Comparison of ENCODE assay signal across 14 mouse cellular contexts in genomic region chr6:100203492-100203891, GRCm38 (mm10).
DNase-seq lines count a peak whose midpoint lies in the region; ATAC-seq lines count a peak whose summit lies in the region.
"Had no signal": no experiment of that assay in that cellular context is flagged by ENCODE, and none has a peak within 500 bp of the region (broad histone marks: within the 10 kb centered on the region; RNA-seq: fewer than 3 reads in every experiment).

No protein-coding gene starts in this region.

- DNase-seq in heart, adult 8-10 months (ENCODE audit: low spot score) = no peak
- peak; percentile 34 for DNase-seq in retina, postnatal 1 day
- no peak for DNase-seq in retina, embryonic 14.5 days (ENCODE audit: low spot score)
- DNase-seq in hindbrain, embryonic 14.5 days (ENCODE audit: low spot score) = peak; percentile 33
- no peak for DNase-seq in midbrain, embryonic 10.5 days (ENCODE audit: low spot score)
- no peak for DNase-seq in embryonic facial prominence, embryonic 10.5 days (ENCODE audit: low spot score)
- DNase-seq in gastrocnemius, postnatal 4 days (ENCODE audit: low spot score in 2 of 2) = no peak
- DNase-seq: cerebellum, adult 8-10 months; kidney, adult 18-20 months; kidney, postnatal 4 days; layer of hippocampus, postnatal 36 days had no signal

- no peaks in the 10 kb centered on the region for H3K36me3 ChIP-seq in heart, embryonic 16.5 days (ENCODE audit: control insufficient read depth, insufficient read depth)
- H3K36me3 ChIP-seq in hindbrain, embryonic 14.5 days (replicated peaks; ENCODE audit: control insufficient read depth, insufficient read depth) = no peaks in the 10 kb centered on the region
- H3K36me3 ChIP-seq in midbrain, embryonic 10.5 days = no peaks in the 10 kb centered on the region
- H3K36me3 ChIP-seq in embryonic facial prominence, embryonic 10.5 days (replicated peaks) = no peaks in the 10 kb centered on the region
- H3K36me3 ChIP-seq: limb, embryonic 13.5 days had no signal

- peak overlapping the region; percentile 15; the same call in 1 of the 2 replicates for H3K27ac ChIP-seq in heart, embryonic 16.5 days (ENCODE audit: low read length)
- H3K27ac ChIP-seq in hindbrain, embryonic 14.5 days = no peak overlapping the region
- H3K27ac ChIP-seq in midbrain, embryonic 10.5 days (replicated peaks) = no peak overlapping the region
- H3K27ac ChIP-seq in embryonic facial prominence, embryonic 10.5 days (replicated peaks) = no peak overlapping the region
- H3K27ac ChIP-seq: limb, embryonic 13.5 days had no signal

- no peak overlapping the region for H3K9ac ChIP-seq in heart, embryonic 16.5 days (ENCODE audit: low read length)
- no peak overlapping the region for H3K9ac ChIP-seq in hindbrain, embryonic 14.5 days
- H3K9ac ChIP-seq: limb, embryonic 13.5 days had no signal

- H3K4me2 ChIP-seq in heart, embryonic 16.5 days (ENCODE audit: low read depth, low read length) = no peak overlapping the region
- H3K4me2 ChIP-seq in hindbrain, embryonic 14.5 days (replicated peaks) = no peak overlapping the region
- H3K4me2 ChIP-seq: limb, embryonic 13.5 days had no signal

- no peaks in the 10 kb centered on the region for H3K27me3 ChIP-seq in heart, embryonic 16.5 days (ENCODE audit: control insufficient read depth, insufficient read depth, low read length)
- H3K27me3 ChIP-seq in hindbrain, embryonic 14.5 days (ENCODE audit: control insufficient read depth, insufficient read depth, low read length) = peaks cover 21% of the 10 kb centered on the region
- peaks cover 91% of the 10 kb centered on the region for H3K27me3 ChIP-seq in midbrain, embryonic 10.5 days (ENCODE audit: low read depth, poor library complexity, severe bottlenecking)
- peaks cover 93% of the 10 kb centered on the region for H3K27me3 ChIP-seq in embryonic facial prominence, embryonic 10.5 days (replicated peaks; ENCODE audit: low read depth, poor library complexity, severe bottlenecking)

- H3K4me1 ChIP-seq in heart, embryonic 16.5 days (ENCODE audit: control insufficient read depth, insufficient read depth, low read length) = peaks cover 38% of the 10 kb centered on the region
- peaks cover 20% of the 10 kb centered on the region for H3K4me1 ChIP-seq in hindbrain, embryonic 14.5 days (replicated peaks; ENCODE audit: control insufficient read depth, insufficient read depth, low read length)
- peaks cover 30% of the 10 kb centered on the region for H3K4me1 ChIP-seq in midbrain, embryonic 10.5 days
- H3K4me1 ChIP-seq in embryonic facial prominence, embryonic 10.5 days = peaks cover 37% of the 10 kb centered on the region

- H3K9me3 ChIP-seq in heart, embryonic 16.5 days (replicated peaks; ENCODE audit: control insufficient read depth, low read length) = no peaks in the 10 kb centered on the region
- no peaks in the 10 kb centered on the region for H3K9me3 ChIP-seq in hindbrain, embryonic 14.5 days (ENCODE audit: control insufficient read depth, low read length)
- H3K9me3 ChIP-seq in midbrain, embryonic 10.5 days (replicated peaks) = no peaks in the 10 kb centered on the region
- H3K9me3 ChIP-seq in embryonic facial prominence, embryonic 10.5 days = no peaks in the 10 kb centered on the region
- H3K9me3 ChIP-seq: limb, embryonic 13.5 days had no signal

- 30% methylated on average over 3 of the region's 3 CpGs for WGBS in heart, embryonic 16.5 days
- WGBS in hindbrain, embryonic 14.5 days = 8% methylated on average over 3 of the region's 3 CpGs
- 44% methylated on average over 3 of the region's 3 CpGs for WGBS in midbrain, embryonic 10.5 days
- WGBS in embryonic facial prominence, embryonic 10.5 days = 43% methylated on average over 3 of the region's 3 CpGs

- peak; percentile 16; the same call in 1 of the 2 replicates for ATAC-seq in heart, embryonic 16.5 days (replicated peaks; ENCODE audit: extremely low read depth, insufficient read depth, low FRiP score)
- ATAC-seq in hindbrain, embryonic 14.5 days (ENCODE audit: low FRiP score) = peak; percentile 41

- H3K4me3 ChIP-seq in heart, embryonic 16.5 days (ENCODE audit: low read length) = no peak overlapping the region
- no peak overlapping the region for H3K4me3 ChIP-seq in hindbrain, embryonic 14.5 days (replicated peaks; ENCODE audit: low read length)
- no peak overlapping the region for H3K4me3 ChIP-seq in midbrain, embryonic 10.5 days
- H3K4me3 ChIP-seq in embryonic facial prominence, embryonic 10.5 days = no peak overlapping the region
- H3K4me3 ChIP-seq: limb, embryonic 13.5 days; myocyte had no signal

Comparison
In these comparisons a context has a peak if more than half of its experiments do, and no peak if none do; other contexts are left out.
1. DNase-seq: peak in retina, postnatal 1 day (single experiment) and hindbrain, embryonic 14.5 days (single experiment); none in heart, adult 8-10 months (single experiment), retina, embryonic 14.5 days (single experiment), midbrain, embryonic 10.5 days (single experiment), embryonic facial prominence, embryonic 10.5 days (single experiment) and gastrocnemius, postnatal 4 days (0 of 2).